Mouse (Mus musculus) gastrocnemius, postnatal 4 days (tissue): Measurements from ENCODE around the gene Gm5861. TPM values are rescaled to one million over a fixed set of nuclear protein-coding genes. Genes with fewer than 3 reads are reported as not detected.
"Not testable (repeated sequence)": the region's sequence is repeated elsewhere in the genome, so short reads cannot be mapped to it uniquely, and the experiment has no call there.

Experiments
- DNase-seq, 2 experiments: peaks; one replicate each; pipeline ENCODE4 v3.0.0; 2021 to 2022; ENCODE audit warnings: low spot score in 2 of 2, mixed read lengths in 2 of 2
- long read RNA-seq, 2 experiments: library from polyadenylated mRNA; stranded (forward); transcript quantifications; one replicate each; pipeline ENCODE4 v2.0.0; 2021
- total RNA-seq, 2 experiments: library from RNA; stranded (reverse); gene quantifications; 2 replicates each; pipeline ENCODE4 v1.2.3; 2021

Gm5861 gene
- not detected for total RNA-seq
- long read RNA-seq, experiment 1, result 0 reads
- long read RNA-seq, experiment 2, result 0 reads

- DNase-seq, result not testable (repeated sequence)
Measured at GRCm38 (mm10) chr5:11182772-11183171, at the start of gene Gm5861. Gene Gm5861 (plus strand): TSS chr5:11183072.

GRCm38 (mm10) chr5:11138031-11138430, 44.8 kb upstream of the Gm5861 start:
- DNase-seq, result peak in 1 of 2 experiments; percentile 8

Other genes with a start within 250 kb of the Gm5861 start
- gene Gm8871, start 235.3 kb upstream of the Gm5861 start, total RNA-seq, result not detected
- not detected for gene Gm8857, start 235.3 kb upstream of the Gm5861 start, total RNA-seq
- gene Gm8879, start 55.4 kb upstream of the Gm5861 start, total RNA-seq, result not detected
- not detected for gene Gm8890, start 73.0 kb downstream of the Gm5861 start, total RNA-seq
- not detected for gene Speer1, start 158.4 kb downstream of the Gm5861 start, total RNA-seq
- not detected for gene Gm8897, start 233.3 kb downstream of the Gm5861 start, total RNA-seq